Mouse (Mus musculus): Measurements from ENCODE around the gene Rnf128.

DNA sequence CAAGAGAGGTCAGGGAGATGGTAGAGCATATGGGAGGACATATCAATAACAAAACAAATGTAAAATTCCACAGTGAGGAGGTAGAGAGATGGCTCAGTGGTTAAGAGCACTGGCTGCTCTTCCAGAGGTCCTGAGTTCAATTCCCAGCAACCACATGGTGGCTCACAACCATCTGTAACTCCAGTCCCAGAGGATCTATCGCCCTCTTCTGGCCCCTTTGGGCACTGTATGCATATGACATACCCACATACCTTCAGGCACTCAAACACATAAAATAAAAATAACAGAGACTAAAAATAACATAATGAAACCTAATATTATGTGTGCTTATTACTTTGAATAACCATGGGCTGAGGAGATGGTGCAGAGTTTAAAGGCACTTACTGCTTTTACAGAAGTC lies 99.0 kb downstream of the Rnf128 start:
- TF ChIP-seq POLR2A (IDR thresholded peaks at IDR 0.05; ENCODE audit: insufficient read length, low read depth) (no peak), USF1 (IDR thresholded peaks at IDR 0.05; ENCODE audit: low read depth) (no peak), TCF12 (IDR thresholded peaks at IDR 0.05; ENCODE audit: insufficient read depth, poor library complexity, severe bottlenecking) (no peak), MAX (IDR thresholded peaks at IDR 0.05; ENCODE audit: low read depth) (no peak), E2F4 (IDR thresholded peaks at IDR 0.05; ENCODE audit: insufficient read depth) (no peak), POLR2AphosphoS2 (IDR thresholded peaks at IDR 0.05; ENCODE audit: insufficient read length, low read depth) (no peak)
